ENCODE assay signal across 8 mouse cellular contexts in the genomic region with DNA sequence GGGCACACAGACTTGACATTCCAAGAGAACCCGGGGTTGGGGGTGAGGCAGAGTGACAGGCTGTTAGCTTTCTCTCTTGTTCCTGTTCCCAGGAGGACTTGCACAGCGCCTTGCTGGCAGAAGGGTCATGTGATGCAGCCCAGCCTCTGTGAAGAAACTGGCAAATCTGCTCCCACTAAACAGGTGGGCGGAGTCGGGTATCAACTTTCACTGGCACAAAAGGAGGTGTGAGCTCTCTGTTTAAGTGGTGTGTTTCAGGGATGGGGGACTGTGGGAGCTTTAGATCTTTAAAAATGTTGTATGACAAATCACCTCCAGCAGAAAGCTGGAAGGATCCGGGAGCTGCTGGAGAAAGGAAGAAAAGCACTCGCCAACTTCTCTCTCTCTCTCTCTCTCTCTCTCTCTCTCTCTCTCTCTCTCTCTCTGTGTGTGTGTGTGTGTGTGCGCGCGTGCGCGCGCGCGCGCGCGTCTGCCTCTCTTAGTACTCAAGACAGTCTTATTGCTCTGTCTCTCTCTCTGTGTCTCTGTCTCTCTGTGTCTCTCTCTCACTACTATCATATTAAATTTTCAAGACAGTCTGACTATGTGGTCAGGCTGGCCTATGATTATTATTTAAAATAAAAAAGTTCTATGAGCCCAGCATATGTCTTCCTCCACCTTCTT. TPM values are rescaled to one million over a fixed set of nuclear protein-coding genes. Genes with fewer than 3 reads are reported as not detected.
DNase-seq lines count a peak whose midpoint lies in the region; ATAC-seq and TF ChIP-seq lines count a peak whose summit lies in the region.

No protein-coding gene starts in this region.

- TF ChIP-seq CTCF in midbrain, postnatal 0 days (IDR thresholded peaks at IDR 0.05), result no peak

- H3K4me2 ChIP-seq in forebrain, embryonic 11.5 days (ENCODE audit: low read depth, low read length, severe bottlenecking), result peak overlapping the region; percentile 19; the same call in 1 of the 2 replicates
- H3K4me2 ChIP-seq in heart, embryonic 15.5 days, result peak overlapping the region; percentile 62
- peak overlapping the region; percentile 49 for H3K4me2 ChIP-seq in liver, embryonic 11.5 days
- no peak overlapping the region for H3K4me2 ChIP-seq in midbrain, postnatal 0 days (ENCODE audit: low read depth, low read length, poor library complexity, severe bottlenecking)

- no peak overlapping the region for H3K4me3 ChIP-seq in forebrain, embryonic 11.5 days (ENCODE audit: low read depth, low read length)
- H3K4me3 ChIP-seq in heart, embryonic 15.5 days, result peak overlapping the region; percentile 46
- no peak overlapping the region for H3K4me3 ChIP-seq in liver, embryonic 11.5 days (ENCODE audit: low read depth, low read length)
- no peak overlapping the region for H3K4me3 ChIP-seq in midbrain, postnatal 0 days (ENCODE audit: low read depth, low read length)

- H3K36me3 ChIP-seq in forebrain, embryonic 11.5 days (ENCODE audit: control insufficient read depth, insufficient read depth, low read length), result peaks cover 9% of the 10 kb centered on the region
- H3K36me3 ChIP-seq in heart, embryonic 15.5 days, result no peaks in the 10 kb centered on the region
- no peaks in the 10 kb centered on the region for H3K36me3 ChIP-seq in liver, embryonic 11.5 days (ENCODE audit: control insufficient read depth, insufficient read depth, low read length)
- peaks cover 32% of the 10 kb centered on the region for H3K36me3 ChIP-seq in midbrain, postnatal 0 days (ENCODE audit: insufficient read depth, low read length)

- peak; percentile 39 for DNase-seq in adipocyte (ENCODE audit: low spot score)
- DNase-seq in forebrain, embryonic 11.5 days (ENCODE audit: low spot score), result peak; percentile 86
- DNase-seq in kidney, postnatal 10 days, result peak; percentile 79
- DNase-seq in liver, embryonic 11.5 days (ENCODE audit: low spot score), result peak; percentile 56
- peak; percentile 67 for DNase-seq in midbrain, postnatal 0 days (ENCODE audit: low spot score)
- peak; percentile 21 to 23 for DNase-seq in thymus, adult 18-20 months
- DNase-seq in spleen, postnatal 10 days (ENCODE audit: low spot score in 2 of 2), result no peak

- no peaks in the 10 kb centered on the region; the same call in 1 of the 2 replicates for H3K9me3 ChIP-seq in forebrain, embryonic 11.5 days (ENCODE audit: control insufficient read depth, low read length)
- H3K9me3 ChIP-seq in heart, embryonic 15.5 days (replicated peaks), result peaks cover 3% of the 10 kb centered on the region; the same call in 1 of the 2 replicates
- no peaks in the 10 kb centered on the region for H3K9me3 ChIP-seq in liver, embryonic 11.5 days (ENCODE audit: control insufficient read depth, low read length)
- H3K9me3 ChIP-seq in midbrain, postnatal 0 days (ENCODE audit: low read length), result no peaks in the 10 kb centered on the region

- 0 out of 2 replicates have a peak overlapping the region, but pooled peaks have one; percentile 12 for H3K9ac ChIP-seq in forebrain, embryonic 11.5 days (ENCODE audit: low read length)
- H3K9ac ChIP-seq in heart, embryonic 15.5 days, result peak overlapping the region; percentile 36
- no peak overlapping the region for H3K9ac ChIP-seq in liver, embryonic 11.5 days (ENCODE audit: low read depth, low read length)
- no peak overlapping the region for H3K9ac ChIP-seq in midbrain, postnatal 0 days (replicated peaks; ENCODE audit: low read length, poor library complexity, severe bottlenecking)

- H3K27me3 ChIP-seq in forebrain, embryonic 11.5 days (ENCODE audit: control insufficient read depth, insufficient read depth, low read length), result no peaks in the 10 kb centered on the region
- H3K27me3 ChIP-seq in heart, embryonic 15.5 days, result no peaks in the 10 kb centered on the region
- no peaks in the 10 kb centered on the region for H3K27me3 ChIP-seq in liver, embryonic 11.5 days (replicated peaks; ENCODE audit: control insufficient read depth, insufficient read depth, low read length)
- no peaks in the 10 kb centered on the region for H3K27me3 ChIP-seq in midbrain, postnatal 0 days (ENCODE audit: insufficient read depth, low read length)

- peak; percentile 94 for ATAC-seq in forebrain, embryonic 11.5 days (replicated peaks; ENCODE audit: low FRiP score)
- ATAC-seq in heart, embryonic 15.5 days (replicated peaks; ENCODE audit: insufficient number of reproducible peaks, insufficient read depth, low FRiP score, low read depth), result peak; percentile 85
- ATAC-seq in liver, embryonic 11.5 days (replicated peaks; ENCODE audit: low FRiP score), result peak; percentile 53; the same call in 1 of the 2 replicates
- ATAC-seq in midbrain, postnatal 0 days (ENCODE audit: low FRiP score), result peak; percentile 63

- peak overlapping the region; percentile 25; the same call in 1 of the 2 replicates for H3K27ac ChIP-seq in forebrain, embryonic 11.5 days (ENCODE audit: low read depth, low read length)
- H3K27ac ChIP-seq in heart, embryonic 15.5 days, result peak overlapping the region; percentile 56
- no peak overlapping the region for H3K27ac ChIP-seq in liver, embryonic 11.5 days (ENCODE audit: low read depth, low read length)
- peak overlapping the region; percentile 55 for H3K27ac ChIP-seq in midbrain, postnatal 0 days (ENCODE audit: low read depth, low read length)

- WGBS in forebrain, embryonic 11.5 days, result 5% methylated on average over 17 of the region's 17 CpGs
- 8% methylated on average over 17 of the region's 17 CpGs for WGBS in heart, embryonic 15.5 days
- WGBS in liver, embryonic 11.5 days, result 22% methylated on average over 17 of the region's 17 CpGs
- WGBS in midbrain, postnatal 0 days, result 5% methylated on average over 17 of the region's 17 CpGs

- H3K4me1 ChIP-seq in forebrain, embryonic 11.5 days (replicated peaks; ENCODE audit: control insufficient read depth, insufficient read depth, low read length), result peaks cover 4% of the 10 kb centered on the region
- H3K4me1 ChIP-seq in heart, embryonic 15.5 days (replicated peaks), result peaks cover 14% of the 10 kb centered on the region
- H3K4me1 ChIP-seq in liver, embryonic 11.5 days (replicated peaks; ENCODE audit: control insufficient read depth, insufficient read depth, low read length), result no peaks in the 10 kb centered on the region; the same call in 1 of the 2 replicates
- no peaks in the 10 kb centered on the region for H3K4me1 ChIP-seq in midbrain, postnatal 0 days (ENCODE audit: insufficient read depth, low read length)

RNA-seq across cellular contexts. Expression of a gene that starts 32.4 kb away (rescaled TPM):
- 47.5 and 54.1 TPM in 2 replicates for polyA plus RNA-seq in forebrain, embryonic 11.5 days (2014; fragmentation: Nextera tagmentation; extraction: Ambion mirVana)
- polyA plus RNA-seq in heart, embryonic 15.5 days (2015; fragmentation: Nextera tagmentation; extraction: Ambion mirVana), result 16.9 and 20.7 TPM in 2 replicates
- polyA plus RNA-seq in liver, embryonic 11.5 days (2014; fragmentation: Nextera tagmentation; extraction: Ambion mirVana), result 47.6 and 48.9 TPM in 2 replicates
- 6.4 and 9.2 TPM in 2 replicates for total RNA-seq in midbrain, postnatal 0 days (2014; rRNA removed)
- polyA plus RNA-seq in midbrain, postnatal 0 days (2015; fragmentation: Nextera tagmentation; extraction: Ambion mirVana), result 12.1 and 13.5 TPM in 2 replicates

Comparison
In these comparisons a context has a peak if more than half of its experiments do, and no peak if none do; other contexts are left out.
1. DNase-seq: peak in adipocyte (single experiment), forebrain, embryonic 11.5 days (single experiment), kidney, postnatal 10 days (single experiment), liver, embryonic 11.5 days (single experiment), midbrain, postnatal 0 days (single experiment) and thymus, adult 18-20 months (2 of 2); none in spleen, postnatal 10 days (0 of 2).
2. H3K9ac ChIP-seq: peak in forebrain, embryonic 11.5 days (single experiment) and heart, embryonic 15.5 days (single experiment); none in liver, embryonic 11.5 days (single experiment) and midbrain, postnatal 0 days (single experiment).
3. Peak in every context shown above with its lines, with median percentiles within 50 percentile points of each other: ATAC-seq.